ENCODE assay signal across 16 mouse cellular contexts in the genomic region with DNA sequence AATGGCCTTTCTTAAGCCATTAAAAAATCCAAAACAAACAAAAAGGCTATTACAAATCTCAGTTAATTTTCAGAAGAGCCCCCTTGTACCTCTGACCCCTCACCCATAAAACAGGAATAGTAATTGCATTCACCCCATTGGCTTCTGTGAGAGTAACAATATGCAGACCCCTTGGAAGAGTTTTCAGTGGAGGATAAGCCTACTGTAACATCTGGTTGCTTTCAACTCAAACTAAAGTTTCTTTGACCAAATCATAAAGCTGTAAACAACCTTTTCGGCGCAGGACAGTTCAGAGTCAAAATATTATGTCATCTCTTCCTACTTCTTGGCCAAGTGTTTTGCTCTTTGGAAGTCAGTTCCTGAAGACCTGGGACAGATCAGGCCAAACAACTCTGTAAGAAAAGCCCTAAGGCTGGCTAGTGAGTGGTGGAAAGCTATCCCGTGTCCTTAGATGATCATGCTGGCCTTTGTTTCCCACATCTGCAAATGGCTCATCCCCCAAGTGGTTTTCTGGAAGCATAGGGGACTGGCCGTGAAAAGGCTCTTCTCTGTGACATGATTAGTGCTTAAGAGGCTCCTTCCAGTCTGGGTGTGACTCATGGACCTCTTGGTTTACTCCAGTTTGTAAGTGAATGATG.
"Had no signal": no experiment of that assay in that cellular context is flagged by ENCODE, and none has a peak within 500 bp of the region (broad histone marks: within the 10 kb centered on the region; RNA-seq: fewer than 3 reads in every experiment).

No protein-coding gene starts in this region.

- H3K9me3 ChIP-seq: limb, embryonic 15.5 days; liver, embryonic 12.5 days; midbrain, embryonic 10.5 days; neural tube, embryonic 15.5 days had no signal

- H3K4me2 ChIP-seq: limb, embryonic 15.5 days; liver, embryonic 12.5 days; lung, embryonic 14.5 days; neural tube, embryonic 15.5 days had no signal

- H3K4me3 ChIP-seq: limb, embryonic 15.5 days; liver, embryonic 12.5 days; midbrain, embryonic 10.5 days; myocyte; neural tube, embryonic 15.5 days had no signal

- DNase-seq: kidney, postnatal 25 days; layer of hippocampus, adult 9-11 months; layer of hippocampus, postnatal 36 days; lung, embryonic 14.5 days; lung, postnatal 10 days; lung, postnatal 4 days; midbrain, embryonic 14.5 days; right cerebral cortex, adult 18-20 months; right cerebral cortex, postnatal 25 days; thymus, adult 18-20 months; thymus, postnatal 25 days had no signal

- H3K36me3 ChIP-seq: limb, embryonic 15.5 days; liver, embryonic 12.5 days; midbrain, embryonic 10.5 days; neural tube, embryonic 15.5 days had no signal

- H3K9ac ChIP-seq: limb, embryonic 15.5 days; liver, embryonic 12.5 days; lung, embryonic 14.5 days; neural tube, embryonic 15.5 days had no signal

- H3K27ac ChIP-seq: limb, embryonic 15.5 days; liver, embryonic 12.5 days; midbrain, embryonic 10.5 days; neural tube, embryonic 15.5 days had no signal

- ATAC-seq: liver, embryonic 12.5 days had no signal

- H3K4me1 ChIP-seq: liver, embryonic 12.5 days; midbrain, embryonic 10.5 days; neural tube, embryonic 15.5 days had no signal

- H3K27me3 ChIP-seq: limb, embryonic 15.5 days; liver, embryonic 12.5 days; neural tube, embryonic 15.5 days had no signal
